Mouse (Mus musculus) limb, embryonic 15.5 days (tissue): ENCODE results near the gene Zfp422. TPM values are rescaled to one million over a fixed set of nuclear protein-coding genes. Genes with fewer than 3 reads are reported as not detected.
"Not testable (repeated sequence)": the region's sequence is repeated elsewhere in the genome, so short reads cannot be mapped to it uniquely, and the experiment has no call there.

Source experiments
- ATAC-seq: fragments of 200-750 bp; cut with Nextera tagmentation; 2 replicates; pipeline ENCODE4 v1.8.0; 2017; ENCODE audit warnings: low read depth, moderate TSS enrichment; ENCODE audit not compliant: insufficient number of reproducible peaks, low FRiP score, low TSS enrichment
- H3K27ac ChIP-seq: fragments of 300-500 bp; sonication (generic); 2 replicates; pipeline ENCODE4 v1.5.1; 2015; ENCODE audit warnings: moderate library complexity, mild to moderate bottlenecking, inconsistent platforms
- H3K27me3 ChIP-seq: fragments of 300-500 bp; sonication (generic); 2 replicates; pipeline ENCODE4 v1.6.1; 2015; ENCODE audit warnings: inconsistent platforms
- H3K36me3 ChIP-seq: fragments of 300-500 bp; sonication (generic); 2 replicates; pipeline ENCODE4 v1.6.1; 2015; ENCODE audit warnings: inconsistent platforms
- H3K4me1 ChIP-seq: fragments of 300-500 bp; sonication (generic); 2 replicates; pipeline ENCODE4 v1.6.1; 2015; ENCODE audit warnings: inconsistent platforms
- H3K4me2 ChIP-seq: fragments of 300-500 bp; sonication (generic); 2 replicates; pipeline ENCODE4 v1.6.1; 2015; ENCODE audit warnings: mild to moderate bottlenecking, inconsistent platforms
- H3K4me3 ChIP-seq: fragments of 300-500 bp; sonication (generic); 2 replicates; pipeline ENCODE4 v1.5.1; 2015; ENCODE audit warnings: mild to moderate bottlenecking, inconsistent platforms
- H3K9ac ChIP-seq: fragments of 300-500 bp; sonication (generic); 2 replicates; pipeline ENCODE4 v1.6.1; 2015; ENCODE audit warnings: inconsistent platforms
- H3K9me3 ChIP-seq: fragments of 300-500 bp; sonication (generic); 2 replicates; pipeline ENCODE4 v1.6.1; 2016; ENCODE audit warnings: inconsistent platforms
- WGBS: fragments of 180-500 bp; shearing (Covaris S2); methylation state at CpG from one replicate; pipeline ENCODE4 v1.1.7; 2015; 5-methylcytosine and 5-hydroxymethylcytosine counted together
- microRNA-seq: library from miRNA; unstranded; fragments of <30 nt; microRNA quantifications from one replicate; pipeline ENCODE4, GENCODE M21; 2016
- polyA plus RNA-seq: library from polyadenylated mRNA; unstranded; fragments of >200 nt; fragmentation: Nextera tagmentation; extraction: Ambion mirVana; gene quantifications from 2 replicates; pipeline ENCODE4 v1.2.1, GENCODE M21; 2015

The Zfp422 gene
- polyA plus RNA-seq, 1 experiment from 2014 or later: 143 TPM

GRCm38 (mm10) chr6:116628095-116628494, 704 bp downstream of the Zfp422 start:
- H3K4me2 ChIP-seq: peak overlapping the region; percentile 52
- H3K4me1 ChIP-seq: no peaks in the 10 kb centered on the region
- no peaks in the 10 kb centered on the region for H3K9me3 ChIP-seq
- H3K36me3 ChIP-seq: peaks cover 19% of the 10 kb centered on the region
- WGBS: 9% methylated on average over 9 of the region's 9 CpGs
- H3K9ac ChIP-seq: peak overlapping the region; percentile 98
- no peaks in the 10 kb centered on the region for H3K27me3 ChIP-seq
- peak overlapping the region; percentile 81 for H3K4me3 ChIP-seq
- H3K27ac ChIP-seq: peak overlapping the region; percentile 91
- ATAC-seq: no peak

- H3K4me2 ChIP-seq, H3K27ac ChIP-seq, H3K27me3 ChIP-seq, H3K4me3 ChIP-seq, H3K9me3 ChIP-seq, ATAC-seq, H3K9ac ChIP-seq, H3K4me1 ChIP-seq: not testable (repeated sequence)
- H3K36me3 ChIP-seq: peaks cover 19% of the 10 kb centered on the region
- 97% methylated on average over 9 of the region's 9 CpGs for WGBS
These were observed 2.4 kb downstream of the Zfp422 start for GRCm38 (mm10) chr6:116626417-116626816.

GRCm38 (mm10) chr6:116621318-116622023, 7.3 kb downstream of the Zfp422 start:
- H3K27ac ChIP-seq: no peak overlapping the region
- no peak overlapping the region for H3K9ac ChIP-seq
- H3K4me2 ChIP-seq: no peak overlapping the region
- H3K27me3 ChIP-seq: no peaks in the 10 kb centered on the region
- H3K4me3 ChIP-seq: no peak overlapping the region
- ATAC-seq: no peak
- WGBS: 51% methylated on average over 8 of the region's 8 CpGs
- H3K36me3 ChIP-seq: peaks cover 16% of the 10 kb centered on the region
- H3K9me3 ChIP-seq: no peaks in the 10 kb centered on the region
- no peaks in the 10 kb centered on the region for H3K4me1 ChIP-seq

- no peak overlapping the region for H3K27ac ChIP-seq
- no peaks in the 10 kb centered on the region for H3K4me1 ChIP-seq
- H3K9me3 ChIP-seq: no peaks in the 10 kb centered on the region
- H3K27me3 ChIP-seq: no peaks in the 10 kb centered on the region
- no peak for ATAC-seq
- H3K4me2 ChIP-seq: no peak overlapping the region
- no peak overlapping the region for H3K4me3 ChIP-seq
- no peak overlapping the region for H3K9ac ChIP-seq
- H3K36me3 ChIP-seq: no peaks in the 10 kb centered on the region
These were observed 10.7 kb downstream of the Zfp422 start for GRCm38 (mm10) chr6:116618073-116618472.

GRCm38 (mm10) chr6:116615719-116616118, 13.1 kb downstream of the Zfp422 start:
- H3K27ac ChIP-seq: no peak overlapping the region
- no peaks in the 10 kb centered on the region for H3K27me3 ChIP-seq
- no peak overlapping the region for H3K4me3 ChIP-seq
- 81% methylated on average over 2 of the region's 2 CpGs for WGBS
- no peak overlapping the region for H3K4me2 ChIP-seq
- no peaks in the 10 kb centered on the region for H3K4me1 ChIP-seq
- no peak for ATAC-seq
- H3K9me3 ChIP-seq: no peaks in the 10 kb centered on the region
- H3K9ac ChIP-seq: no peak overlapping the region
- H3K36me3 ChIP-seq: no peaks in the 10 kb centered on the region

GRCm38 (mm10) chr6:116607230-116607629, 21.6 kb downstream of the Zfp422 start:
- no peaks in the 10 kb centered on the region for H3K36me3 ChIP-seq
- 36% methylated on average over 4 of the region's 4 CpGs for WGBS
- ATAC-seq: no peak
- no peak overlapping the region for H3K4me2 ChIP-seq
- H3K9me3 ChIP-seq: no peaks in the 10 kb centered on the region
- no peaks in the 10 kb centered on the region for H3K4me1 ChIP-seq
- H3K4me3 ChIP-seq: no peak overlapping the region
- H3K9ac ChIP-seq: no peak overlapping the region
- H3K27ac ChIP-seq: no peak overlapping the region
- no peaks in the 10 kb centered on the region for H3K27me3 ChIP-seq

GRCm38 (mm10) chr6:116600969-116601368, 27.8 kb downstream of the Zfp422 start:
- ATAC-seq, H3K4me3 ChIP-seq: not testable (repeated sequence)

GRCm38 (mm10) chr6:116584095-116584494, 44.7 kb downstream of the Zfp422 start, which contains the start of gene Olfr215:
TSS of gene Olfr215 (minus strand) at chr6:116584195.
- no peak within 1 kb of the TSS for H3K27ac ChIP-seq
- WGBS: 70% methylated on average over 4 of the region's 4 CpGs
- no peak for ATAC-seq

More at GRCm38 (mm10) chr6:116600969-116601368, 27.8 kb downstream of the Zfp422 start:
- not testable (repeated sequence) for H3K27me3 ChIP-seq, H3K4me2 ChIP-seq, H3K36me3 ChIP-seq, H3K27ac ChIP-seq, H3K4me1 ChIP-seq, H3K9ac ChIP-seq, H3K9me3 ChIP-seq

More at GRCm38 (mm10) chr6:116584095-116584494, 44.7 kb downstream of the Zfp422 start, which contains the start of gene Olfr215:
- Histone ChIP-seq H3K9me3 (no peaks in the 10 kb centered on the region), H3K36me3 (no peaks in the 10 kb centered on the region), H3K4me2 (no peak within 1 kb of the TSS), H3K27me3 (no peaks in the 10 kb centered on the region), H3K4me3 (no peak within 1 kb of the TSS), H3K9ac (no peak within 1 kb of the TSS), H3K4me1 (no peaks in the 10 kb centered on the region)

Small RNAs within 50 kb of the gene (microRNA-seq; reads per million reads assigned to microRNA genes)
- not detected for gene Mir7043

Other genes with a start within 250 kb of the Zfp422 start
- 3.1 and 3.7 TPM in 2 replicates for gene Alox5, start 167.8 kb downstream of the Zfp422 start, polyA plus RNA-seq
- not detected in 2 replicates for gene Olfr211, start 139.9 kb downstream of the Zfp422 start, polyA plus RNA-seq
- not detected in 2 replicates for gene Olfr212, start 122.5 kb downstream of the Zfp422 start, polyA plus RNA-seq
- gene Olfr213, start 90.5 kb downstream of the Zfp422 start, polyA plus RNA-seq: not detected in 2 replicates
- gene Gm5580, start 77.9 kb downstream of the Zfp422 start, polyA plus RNA-seq: 0.44 and 0.78 TPM in 2 replicates
- gene Olfr214, start 74.8 kb downstream of the Zfp422 start, polyA plus RNA-seq: not detected in 2 replicates
- gene Olfr215, start 44.8 kb downstream of the Zfp422 start, polyA plus RNA-seq: not detected in 2 replicates
- gene Depp1, start 21.6 kb upstream of the Zfp422 start, polyA plus RNA-seq: 38.3 and 47.2 TPM in 2 replicates
- gene Rassf4, start 45.0 kb upstream of the Zfp422 start, polyA plus RNA-seq: 11.2 and 12.4 TPM in 2 replicates
- 0.14 and 0.32 TPM in 2 replicates for gene Tmem72, start 87.9 kb upstream of the Zfp422 start, polyA plus RNA-seq